Comparison of ENCODE assay signal across 13 mouse cellular contexts in genomic region chr2:28384875-28385274, GRCm38 (mm10).
DNase-seq lines count a peak whose midpoint lies in the region; ATAC-seq lines count a peak whose summit lies in the region.
"Had no signal": no experiment of that assay in that cellular context is flagged by ENCODE, and none has a peak within 500 bp of the region (broad histone marks: within the 10 kb centered on the region; RNA-seq: fewer than 3 reads in every experiment).

No protein-coding gene starts in this region.

- H3K4me1 ChIP-seq in neural tube, embryonic 11.5 days (ENCODE audit: control insufficient read depth, insufficient read depth, low read length), result peaks cover 17% of the 10 kb centered on the region
- peaks cover 53% of the 10 kb centered on the region for H3K4me1 ChIP-seq in hindbrain, embryonic 10.5 days (replicated peaks)
- peaks cover 46% of the 10 kb centered on the region for H3K4me1 ChIP-seq in midbrain, embryonic 14.5 days (ENCODE audit: control insufficient read depth, insufficient read depth, low read length)

- no peak for ATAC-seq in neural tube, embryonic 11.5 days (ENCODE audit: insufficient read depth, low FRiP score, low TSS enrichment)
- ATAC-seq in midbrain, embryonic 14.5 days (ENCODE audit: low FRiP score, low TSS enrichment), result peak; percentile 39; the same call in 1 of the 2 replicates
- ATAC-seq: intestine, embryonic 15.5 days had no signal

- H3K9me3 ChIP-seq in neural tube, embryonic 11.5 days (ENCODE audit: control insufficient read depth, low read length), result no peaks in the 10 kb centered on the region
- no peaks in the 10 kb centered on the region for H3K9me3 ChIP-seq in hindbrain, embryonic 10.5 days
- H3K9me3 ChIP-seq in midbrain, embryonic 14.5 days (ENCODE audit: control insufficient read depth, low read length), result no peaks in the 10 kb centered on the region
- H3K9me3 ChIP-seq: intestine, embryonic 15.5 days; lung, embryonic 15.5 days had no signal

- no peak overlapping the region for H3K4me3 ChIP-seq in neural tube, embryonic 11.5 days (ENCODE audit: low read depth, low read length)
- no peak overlapping the region for H3K4me3 ChIP-seq in hindbrain, embryonic 10.5 days
- no peak overlapping the region for H3K4me3 ChIP-seq in midbrain, embryonic 14.5 days (replicated peaks; ENCODE audit: low read depth, low read length)
- H3K4me3 ChIP-seq: erythroblast, embryonic 14.5 days; intestine, embryonic 15.5 days; lung, embryonic 15.5 days had no signal

- H3K27ac ChIP-seq in neural tube, embryonic 11.5 days (ENCODE audit: low read depth, low read length), result no peak overlapping the region
- H3K27ac ChIP-seq in hindbrain, embryonic 10.5 days, result peak overlapping the region; percentile 72
- peak overlapping the region; percentile 66 for H3K27ac ChIP-seq in midbrain, embryonic 14.5 days (replicated peaks; ENCODE audit: low read depth, low read length)
- H3K27ac ChIP-seq: intestine, embryonic 15.5 days; kidney, postnatal 0 days; lung, embryonic 15.5 days; stomach, postnatal 0 days had no signal

- no peak overlapping the region for H3K9ac ChIP-seq in neural tube, embryonic 11.5 days (ENCODE audit: low read length)
- no peak overlapping the region for H3K9ac ChIP-seq in midbrain, embryonic 14.5 days (replicated peaks; ENCODE audit: low read length)
- H3K9ac ChIP-seq: intestine, embryonic 15.5 days; lung, embryonic 15.5 days had no signal

- no peaks in the 10 kb centered on the region for H3K27me3 ChIP-seq in neural tube, embryonic 11.5 days (ENCODE audit: control insufficient read depth, insufficient read depth, low read length)
- no peaks in the 10 kb centered on the region for H3K27me3 ChIP-seq in hindbrain, embryonic 10.5 days (ENCODE audit: insufficient read depth, poor library complexity, severe bottlenecking)
- H3K27me3 ChIP-seq in midbrain, embryonic 14.5 days (ENCODE audit: control insufficient read depth, insufficient read depth, low read length), result no peaks in the 10 kb centered on the region
- H3K27me3 ChIP-seq: intestine, embryonic 15.5 days; lung, embryonic 15.5 days had no signal

- no peaks in the 10 kb centered on the region for H3K36me3 ChIP-seq in neural tube, embryonic 11.5 days (ENCODE audit: control insufficient read depth, insufficient read depth, low read length)
- no peaks in the 10 kb centered on the region for H3K36me3 ChIP-seq in hindbrain, embryonic 10.5 days
- no peaks in the 10 kb centered on the region for H3K36me3 ChIP-seq in midbrain, embryonic 14.5 days (ENCODE audit: control insufficient read depth, insufficient read depth, low read length)
- H3K36me3 ChIP-seq: intestine, embryonic 15.5 days; lung, embryonic 15.5 days had no signal

- 69% methylated on average over 8 of the region's 8 CpGs for WGBS in neural tube, embryonic 11.5 days
- 66% methylated on average over 8 of the region's 8 CpGs for WGBS in hindbrain, embryonic 10.5 days
- 32% methylated on average over 8 of the region's 8 CpGs for WGBS in midbrain, embryonic 14.5 days

- DNase-seq in neural tube, embryonic 11.5 days (ENCODE audit: low spot score), result peak; percentile 25
- DNase-seq in neural tube, embryonic 10.5 days (ENCODE audit: extremely low spot score, low spot score), result no peak
- peak; percentile 20 for DNase-seq in hindbrain, embryonic 10.5 days (ENCODE audit: low spot score)
- peak; percentile 69 for DNase-seq in midbrain, embryonic 14.5 days
- no peak for DNase-seq in kidney, postnatal 14 days
- DNase-seq in lung, postnatal 10 days, result no peak
- no peak for DNase-seq in kidney, postnatal 4 days
- DNase-seq: gastrocnemius, postnatal 10 days had no signal

- no peak overlapping the region for H3K4me2 ChIP-seq in neural tube, embryonic 11.5 days (ENCODE audit: low read depth)
- no peak overlapping the region for H3K4me2 ChIP-seq in midbrain, embryonic 14.5 days (ENCODE audit: low read length)
- H3K4me2 ChIP-seq: intestine, embryonic 15.5 days; lung, embryonic 15.5 days had no signal

Comparison
In these comparisons a context has a peak if more than half of its experiments do, and no peak if none do; other contexts are left out.
1. DNase-seq: peak in neural tube, embryonic 11.5 days (single experiment), hindbrain, embryonic 10.5 days (single experiment) and midbrain, embryonic 14.5 days (single experiment); none in neural tube, embryonic 10.5 days (single experiment), kidney, postnatal 14 days (single experiment), lung, postnatal 10 days (single experiment) and kidney, postnatal 4 days (0 of 2).